Mouse (Mus musculus) CH12.LX (cell line): Measurements from ENCODE around the gene Casr. TPM values are rescaled to one million over a fixed set of nuclear protein-coding genes. Genes with fewer than 3 reads are reported as not detected.

Experiments used
- DNase-seq: peaks from one replicate; pipeline ENCODE4 v3.0.0-alpha.2; 2013; ENCODE audit errors: extremely low read depth
- H3K27ac ChIP-seq: 2 replicates; pipeline ENCODE4 v1.5.1; 2012; ENCODE audit warnings: low read depth, mild to moderate bottlenecking, control low read depth, moderate library complexity; ENCODE audit not compliant: insufficient read depth
- H3K27me3 ChIP-seq: replicated peaks from 2 replicates; pipeline ENCODE3; 2012; ENCODE audit warnings: inconsistent platforms
- H3K36me3 ChIP-seq, 2 experiments: replicated peaks in 1 of 2; 2 replicates each; pipeline versions ENCODE3 to v1.6.1; 2012; ENCODE audit warnings: inconsistent platforms in 1 of 2, low read length in 1 of 2, mild to moderate bottlenecking in 1 of 2, mixed read lengths in 1 of 2, moderate library complexity in 1 of 2; ENCODE audit not compliant: control insufficient read depth in 1 of 2, insufficient read depth in 1 of 2
- H3K4me1 ChIP-seq, 2 experiments: 2 replicates each; pipeline ENCODE4 v1.6.1; 2012; ENCODE audit warnings: inconsistent platforms in 1 of 2, moderate library complexity in 1 of 2; ENCODE audit not compliant: insufficient read depth in 2 of 2, control insufficient read depth in 1 of 2
- H3K4me2 ChIP-seq: 2 replicates; pipeline ENCODE4 v1.6.1; 2012; ENCODE audit warnings: low read depth, mild to moderate bottlenecking, control low read depth; ENCODE audit not compliant: poor library complexity, insufficient read depth, severe bottlenecking
- H3K4me3 ChIP-seq, 3 experiments: fragments of 150-350 bp in 1 of 3; sonication (generic) in 1 of 3; replicated peaks in 1 of 3; 2 replicates each; pipeline versions ENCODE3 to v1.5.1; 2011 to 2012; ENCODE audit warnings: low read depth in 2 of 3, low read length in 2 of 3, mild to moderate bottlenecking in 2 of 3, moderate library complexity in 2 of 3, control low read depth in 1 of 3, improper control_type of control experiment in 1 of 3, inconsistent platforms in 1 of 3, mixed read lengths in 1 of 3; ENCODE audit not compliant: poor library complexity in 1 of 3
- H3K79me2 ChIP-seq: replicated peaks from 2 replicates; pipeline ENCODE4 v1.6.1; 2012; ENCODE audit warnings: mild to moderate bottlenecking, moderate library complexity; ENCODE audit not compliant: control insufficient read depth, poor library complexity, insufficient read depth, severe bottlenecking; ENCODE audit errors: extremely low read depth
- H3K9ac ChIP-seq: 2 replicates; pipeline ENCODE4 v1.6.1; 2012; ENCODE audit warnings: low read depth, mild to moderate bottlenecking, control low read depth, moderate library complexity; ENCODE audit not compliant: insufficient read depth
- H3K9me3 ChIP-seq: replicated peaks from 2 replicates; pipeline ENCODE3; 2012; ENCODE audit warnings: low read length, inconsistent platforms, mixed read lengths
- CHD1 ChIP-seq: IDR thresholded peaks from 2 replicates; pipeline ENCODE4 v1.6.1; 2012; ENCODE audit warnings: low read depth, low read length, improper control_type of control experiment, inconsistent platforms
- CTCF ChIP-seq, 2 experiments: IDR thresholded peaks in 1 of 2; conservative IDR thresholded peaks in 1 of 2; 2 replicates each; pipeline ENCODE4 v1.5.1; 2011 to 2012; ENCODE audit warnings: low read depth in 2 of 2, low read length in 2 of 2, improper control_type of control experiment in 1 of 2, inconsistent platforms in 1 of 2, mild to moderate bottlenecking in 1 of 2, moderate library complexity in 1 of 2
- E2F4 ChIP-seq: IDR thresholded peaks from 2 replicates; pipeline ENCODE4 v1.6.1; 2011; ENCODE audit warnings: low read depth, low read length, improper control_type of control experiment; ENCODE audit not compliant: insufficient replicate concordance
- ETS1 ChIP-seq: conservative IDR thresholded peaks from 2 replicates; pipeline ENCODE4 v1.6.1; 2012; ENCODE audit warnings: low read depth, mild to moderate bottlenecking, inconsistent platforms, low read length, improper control_type of control experiment, moderate library complexity
- IRF4 ChIP-seq: IDR thresholded peaks from 2 replicates; pipeline ENCODE4 v1.6.1; 2014; ENCODE audit warnings: low read depth, mild to moderate bottlenecking, inconsistent platforms, low read length, improper control_type of control experiment
- MAFK ChIP-seq: IDR thresholded peaks from 2 replicates; pipeline ENCODE4 v1.6.1; 2011; ENCODE audit warnings: low read length, improper control_type of control experiment; ENCODE audit not compliant: insufficient replicate concordance
- MAX ChIP-seq: IDR thresholded peaks from 2 replicates; pipeline ENCODE4 v1.6.1; 2011; ENCODE audit warnings: low read length, improper control_type of control experiment
- MYC ChIP-seq: IDR thresholded peaks from 2 replicates; pipeline ENCODE4 v1.6.1; 2011; ENCODE audit warnings: low read depth, mild to moderate bottlenecking, improper control_type of control experiment, low read length
- NELFE ChIP-seq: IDR thresholded peaks from 2 replicates; pipeline ENCODE4 v1.6.1; 2011; ENCODE audit warnings: low read depth, low read length, improper control_type of control experiment
- NRF1 ChIP-seq: IDR thresholded peaks from 2 replicates; pipeline ENCODE4 v1.6.1; 2014; ENCODE audit warnings: low read depth, mild to moderate bottlenecking, inconsistent platforms, low read length, improper control_type of control experiment, moderate library complexity
- PAX5 ChIP-seq: IDR thresholded peaks from 2 replicates; pipeline ENCODE4 v1.6.1; 2012; ENCODE audit warnings: low read length, inconsistent platforms, mixed read lengths
- POLR2A ChIP-seq: IDR thresholded peaks from 2 replicates; pipeline ENCODE4 v1.6.1; 2011; ENCODE audit warnings: low read depth, mild to moderate bottlenecking, improper control_type of control experiment, low read length
- RAD21 ChIP-seq: IDR thresholded peaks from 2 replicates; pipeline ENCODE4 v1.6.1; 2011; ENCODE audit warnings: low read depth, mild to moderate bottlenecking, low read length, improper control_type of control experiment, moderate library complexity
- RCOR1 ChIP-seq: conservative IDR thresholded peaks from 2 replicates; pipeline ENCODE4 v1.6.1; 2012; ENCODE audit warnings: low read depth, mild to moderate bottlenecking, inconsistent platforms, low read length, improper control_type of control experiment
- SIN3A ChIP-seq: IDR thresholded peaks from 2 replicates; pipeline ENCODE4 v1.6.1; 2012; ENCODE audit warnings: low read length, improper control_type of control experiment, inconsistent platforms
- SMC3 ChIP-seq: IDR thresholded peaks from 2 replicates; pipeline ENCODE4 v1.6.1; 2011; ENCODE audit warnings: low read depth, low read length, improper control_type of control experiment
- TCF12 ChIP-seq: IDR thresholded peaks from 2 replicates; pipeline ENCODE4 v1.6.1; 2014; ENCODE audit warnings: low read depth, mild to moderate bottlenecking, inconsistent platforms, low read length, improper control_type of control experiment
- USF2 ChIP-seq: conservative IDR thresholded peaks from 2 replicates; pipeline ENCODE4 v1.6.1; 2011; ENCODE audit warnings: low read depth, low read length, improper control_type of control experiment
- ZKSCAN1 ChIP-seq: IDR thresholded peaks from 2 replicates; pipeline ENCODE4 v1.6.1; 2012; ENCODE audit warnings: low read depth, inconsistent platforms, low read length, improper control_type of control experiment, borderline replicate concordance
- ZNF384 ChIP-seq: IDR thresholded peaks from 2 replicates; pipeline ENCODE4 v1.6.1; 2012; ENCODE audit warnings: low read depth, low read length, improper control_type of control experiment, inconsistent platforms
- dilution Hi-C: fragments of 300-500 bp; cut with MboI; formaldehyde crosslinking; loops from 2 replicates; pipeline ENCODE4 v1.14.3; 2020; ENCODE audit warnings: low sequenced_read_pairs; ENCODE audit not compliant: extremely low pct_unique_long_range_greater_than_20kb, extremely low pct_ligation_motif_present
- in situ Hi-C: fragments of 300-500 bp; cut with MboI; formaldehyde crosslinking; loops from 3 replicates; pipeline ENCODE4 v1.14.3; 2019; ENCODE audit warnings: low sequenced_read_pairs, low pct_ligation_motif_present, low pct_unique_long_range_greater_than_20kb, mixed read lengths
- polyA plus RNA-seq: library from polyadenylated mRNA; unstranded; fragments of >175 nt; gene quantifications from 2 replicates; pipeline ENCODE4 v1.2.1, GENCODE M21; 2012; ENCODE audit warnings: low read depth; ENCODE audit not compliant: insufficient read length
- total RNA-seq, 2 experiments: library from RNA; depleted of rRNA; stranded (reverse); fragments of 300-350 nt in 1 of 2; fragments of >200 nt in 1 of 2; gene quantifications; 2 replicates each; pipeline ENCODE4 v1.2.3; 2012 to 2014

Gene Casr
- total and polyA plus RNA-seq, 3 experiments = 0.35 to 0.63 (median 0.59) TPM

DNA sequence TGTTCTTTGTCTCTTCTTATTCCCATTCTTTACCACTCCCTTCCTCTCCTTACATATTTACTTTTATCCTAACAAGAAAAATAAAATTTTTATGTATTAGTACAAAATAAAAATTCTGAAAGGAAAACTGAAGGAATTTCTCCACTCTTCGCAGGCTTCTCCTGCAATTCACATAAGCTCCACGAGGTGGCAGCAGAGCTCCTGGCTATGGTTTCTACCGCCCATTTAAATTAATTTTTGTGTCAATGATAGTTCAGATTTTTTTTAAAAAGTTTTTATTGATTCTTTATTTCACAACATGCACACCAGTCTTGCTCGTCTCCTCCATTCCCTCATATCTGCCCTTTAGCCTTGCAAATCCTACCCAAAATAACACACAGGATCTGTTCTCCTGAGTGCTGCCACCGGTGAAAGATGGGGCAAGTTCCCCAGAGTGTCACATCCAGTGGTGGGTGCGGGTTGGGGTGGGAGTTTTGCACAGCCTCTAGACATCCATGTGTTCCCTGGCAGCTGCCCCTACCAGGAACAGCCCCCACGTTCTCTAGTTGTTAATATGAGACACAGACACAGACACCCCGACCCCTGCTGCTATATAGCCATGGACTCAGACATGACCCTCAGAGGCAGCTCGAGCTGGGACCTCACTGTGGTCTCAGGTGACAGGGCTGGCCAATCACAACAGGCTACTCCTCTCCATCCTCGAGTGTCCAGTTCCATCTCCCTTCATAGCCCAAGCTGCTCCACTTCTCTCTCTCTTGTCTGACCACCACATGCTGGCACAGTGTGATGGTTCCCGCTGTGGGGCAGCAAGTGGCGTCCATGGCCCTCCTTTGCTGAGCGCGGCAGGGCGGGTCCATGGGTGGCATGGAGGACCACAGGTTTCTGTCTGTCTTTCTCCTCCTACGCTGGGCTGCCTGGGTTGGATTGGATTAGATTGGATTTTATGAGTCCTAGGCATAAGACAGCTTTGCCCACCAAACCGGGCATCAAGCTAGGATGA lies 88.4 kb downstream of the Casr start (continued):
- TF ChIP-seq IRF4 = peak; percentile 25; the same call in 1 of the 2 replicates
- no peak for TF ChIP-seq MAFK
- no peak for TF ChIP-seq E2F4
- TF ChIP-seq CHD1 = no peak
- TF ChIP-seq TCF12 = no peak
- TF ChIP-seq CTCF (conservative IDR thresholded peaks at IDR 0.05 in 1 of 2, IDR thresholded peaks at IDR 0.05 in 1 of 2; ENCODE audit: low read depth in 2 of 2, low read length in 2 of 2) = peak; percentile 96 to 97
- TF ChIP-seq SIN3A = 0 out of 2 replicates have a peak, but pooled peaks have one; percentile 13
- peak; percentile 77 for TF ChIP-seq ZNF384
- TF ChIP-seq, all 38 proteins: peak for 10

- H3K4me1 ChIP-seq = peaks cover 0 to 5% of the 10 kb centered on the region in 2 experiments; a peak in 1 of 4 replicates
- H3K27ac ChIP-seq = no peak overlapping the region
- no peak overlapping the region for H3K4me3 ChIP-seq
- no peak for DNase-seq
- no peak overlapping the region for H3K4me2 ChIP-seq
- dilution Hi-C loops (no loop called here), in situ Hi-C loops (no loop called here)
- no peaks in the 10 kb centered on the region for H3K27me3 ChIP-seq
- no peak overlapping the region for H3K9ac ChIP-seq
- no peaks in the 10 kb centered on the region for H3K36me3 ChIP-seq
- peaks cover 4% of the 10 kb centered on the region for H3K9me3 ChIP-seq
- H3K79me2 ChIP-seq = no peaks in the 10 kb centered on the region
- peak; percentile 48; the same call in 1 of the 2 replicates for TF ChIP-seq MAX
- TF ChIP-seq POLR2A = no peak
- no peak for TF ChIP-seq ETS1
- no peak for TF ChIP-seq ZKSCAN1
- TF ChIP-seq MYC = no peak
- no peak for TF ChIP-seq USF2
- no peak for TF ChIP-seq SIN3A
Observed at GRCm38 (mm10) chr16:36471066-36471633, 90.8 kb downstream of the Casr start.

- Histone ChIP-seq H3K9ac (no peak overlapping the region), H3K36me3 (no peaks in the 10 kb centered on the region), H3K27me3 (no peaks in the 10 kb centered on the region), H3K4me3 (no peak overlapping the region), H3K27ac (no peak overlapping the region), H3K4me2 (no peak overlapping the region), H3K79me2 (no peaks in the 10 kb centered on the region), H3K9me3 (peaks cover 2% of the 10 kb centered on the region), H3K4me1 (peaks cover 0 to 5% of the 10 kb centered on the region in 2 experiments; a peak in 1 of 4 replicates)
- peak; percentile 61 for DNase-seq
- TF ChIP-seq RAD21 (peak; percentile 59), PAX5 (no peak), NRF1 (no peak), ZNF384 (peak; percentile 83), E2F4 (no peak), RCOR1 (no peak), NELFE (no peak), TCF12 (no peak), CTCF (conservative IDR thresholded peaks at IDR 0.05 in 1 of 2, IDR thresholded peaks at IDR 0.05 in 1 of 2; ENCODE audit: low read depth in 2 of 2, low read length in 2 of 2) (peak; percentile 58 to 70), SMC3 (peak; percentile 51)
- dilution Hi-C loops = no loop called here
- in situ Hi-C loops = loop anchor here (10.0 kb wide), 1 partner anchor 345 kb away; no protein-coding TSS in a partner anchor
Observed at GRCm38 (mm10) chr16:36469955-36470478, 91.9 kb downstream of the Casr start.
